Mouse (Mus musculus): ENCODE results near the gene Ceacam9. TPM values are rescaled to one million over a fixed set of nuclear protein-coding genes. Genes with fewer than 3 reads are reported as not detected.
"Not testable (repeated sequence)": the region's sequence is repeated elsewhere in the genome, so short reads cannot be mapped to it uniquely, and the experiment has no call there.

Ceacam9 gene
- polyA plus RNA-seq, 1 experiment from 2014 or later: not detected

GRCm38 (mm10) chr7:16716456-16717152, 5.1 kb upstream of the Ceacam9 start:
- not testable (repeated sequence) for H3K4me1 ChIP-seq (replicated peaks); H3K9ac ChIP-seq (replicated peaks); H3K27me3 ChIP-seq; H3K36me3 ChIP-seq; H3K9me3 ChIP-seq; H3K4me3 ChIP-seq (replicated peaks); ATAC-seq; H3K4me2 ChIP-seq (replicated peaks); H3K27ac ChIP-seq
- WGBS: 39% methylated on average over 8 of the region's 8 CpGs

GRCm38 (mm10) chr7:16722490-16722889, 761 bp downstream of the Ceacam9 start:
- not testable (repeated sequence) for ATAC-seq; H3K4me1 ChIP-seq (replicated peaks); H3K9ac ChIP-seq (replicated peaks); H3K4me3 ChIP-seq (replicated peaks); H3K27ac ChIP-seq; H3K9me3 ChIP-seq; H3K27me3 ChIP-seq; H3K36me3 ChIP-seq; H3K4me2 ChIP-seq (replicated peaks)
- WGBS: 78% methylated on average over 3 of the region's 3 CpGs

- peak; percentile 68 for ATAC-seq
- no peaks in the 10 kb centered on the region for H3K9me3 ChIP-seq
- no peaks in the 10 kb centered on the region for H3K36me3 ChIP-seq
- H3K27me3 ChIP-seq: no peaks in the 10 kb centered on the region
- no peak overlapping the region; the same call in 1 of the 2 replicates for H3K9ac ChIP-seq (replicated peaks)
- no peak overlapping the region; the same call in 1 of the 2 replicates for H3K4me3 ChIP-seq (replicated peaks)
- no peak overlapping the region for H3K27ac ChIP-seq
- H3K4me1 ChIP-seq (replicated peaks): peaks cover 4% of the 10 kb centered on the region; the same call in 1 of the 2 replicates
- peak overlapping the region; percentile 37 for H3K4me2 ChIP-seq (replicated peaks)
- WGBS: 25% methylated on average over 14 of the region's 14 CpGs
These were observed 7.0 kb downstream of the Ceacam9 start for GRCm38 (mm10) chr7:16728596-16729348.

GRCm38 (mm10) chr7:16729563-16729962, 7.8 kb downstream of the Ceacam9 start:
- H3K4me3 ChIP-seq (replicated peaks); H3K4me1 ChIP-seq (replicated peaks); H3K27me3 ChIP-seq; H3K36me3 ChIP-seq; H3K9me3 ChIP-seq; H3K27ac ChIP-seq: not testable (repeated sequence)
- peak overlapping the region; percentile 9; the same call in 1 of the 2 replicates for H3K4me2 ChIP-seq (replicated peaks)
- peak; percentile 53; the same call in 1 of the 2 replicates for ATAC-seq
- WGBS: 9% methylated on average over 7 of the region's 7 CpGs
- H3K9ac ChIP-seq (replicated peaks): peak overlapping the region; percentile 20; the same call in 1 of the 2 replicates

GRCm38 (mm10) chr7:16730791-16731190, 9.1 kb downstream of the Ceacam9 start:
- Histone ChIP-seq H3K36me3 (no peaks in the 10 kb centered on the region), H3K27me3 (no peaks in the 10 kb centered on the region), H3K27ac (no peak overlapping the region), H3K4me2 (replicated peaks) (no peak overlapping the region), H3K4me3 (replicated peaks) (no peak overlapping the region), H3K4me1 (replicated peaks) (peaks cover 4% of the 10 kb centered on the region; the same call in 1 of the 2 replicates), H3K9ac (replicated peaks) (no peak overlapping the region), H3K9me3 (no peaks in the 10 kb centered on the region)
- WGBS: 90% methylated on average over 5 of the region's 6 CpGs
- ATAC-seq: no peak

GRCm38 (mm10) chr7:16731893-16732422, 10.2 kb downstream of the Ceacam9 start:
- Histone ChIP-seq H3K27ac (no peak overlapping the region), H3K9me3 (no peaks in the 10 kb centered on the region), H3K4me3 (replicated peaks) (no peak overlapping the region), H3K9ac (replicated peaks) (no peak overlapping the region), H3K4me1 (replicated peaks) (peaks cover 4% of the 10 kb centered on the region; the same call in 1 of the 2 replicates), H3K4me2 (replicated peaks) (no peak overlapping the region), H3K27me3 (no peaks in the 10 kb centered on the region), H3K36me3 (no peaks in the 10 kb centered on the region)
- ATAC-seq: no peak
- 76% methylated on average over 7 of the region's 7 CpGs for WGBS

GRCm38 (mm10) chr7:16737606-16738072, 15.9 kb downstream of the Ceacam9 start:
- Histone ChIP-seq H3K36me3 (peaks cover 12% of the 10 kb centered on the region; the same call in 1 of the 2 replicates), H3K4me2 (replicated peaks) (peak overlapping the region; percentile 95), H3K4me1 (replicated peaks) (peaks cover 18% of the 10 kb centered on the region), H3K4me3 (replicated peaks) (peak overlapping the region; percentile 78), H3K27me3 (no peaks in the 10 kb centered on the region), H3K9me3 (no peaks in the 10 kb centered on the region), H3K9ac (replicated peaks) (no peak overlapping the region), H3K27ac (no peak overlapping the region)
- peak; percentile 31 for ATAC-seq
- WGBS: 46% methylated on average over 10 of the region's 10 CpGs

GRCm38 (mm10) chr7:16738073-16738696, 16.5 kb downstream of the Ceacam9 start, which contains the start of gene Ap2s1:
Ap2s1 (plus strand) TSS chr7:16738410.
- H3K4me3 ChIP-seq (replicated peaks): peak within 1 kb of the TSS; percentile 78
- WGBS: under 1% methylated on average over 34 of the region's 34 CpGs
- peak within 1 kb of the TSS; percentile 85 for H3K9ac ChIP-seq (replicated peaks)
- peaks cover 18% of the 10 kb centered on the region for H3K36me3 ChIP-seq
- no peak within 1 kb of the TSS for H3K27ac ChIP-seq
- H3K4me1 ChIP-seq (replicated peaks): peaks cover 18% of the 10 kb centered on the region
- H3K4me2 ChIP-seq (replicated peaks): peak within 1 kb of the TSS; percentile 95
- no peaks in the 10 kb centered on the region for H3K27me3 ChIP-seq
- peak; percentile 98 for ATAC-seq
- no peaks in the 10 kb centered on the region for H3K9me3 ChIP-seq

GRCm38 (mm10) chr7:16739056-16739604, 17.4 kb downstream of the Ceacam9 start:
- Histone ChIP-seq H3K27ac (no peak overlapping the region), H3K4me3 (replicated peaks) (peak overlapping the region; percentile 78), H3K9me3 (no peaks in the 10 kb centered on the region), H3K4me2 (replicated peaks) (peak overlapping the region; percentile 95), H3K4me1 (replicated peaks) (peaks cover 18% of the 10 kb centered on the region), H3K9ac (replicated peaks) (peak overlapping the region; percentile 85), H3K27me3 (no peaks in the 10 kb centered on the region), H3K36me3 (peaks cover 27% of the 10 kb centered on the region)
- 61% methylated on average over 10 of the region's 10 CpGs for WGBS
- ATAC-seq: no peak

- Histone ChIP-seq H3K4me2 (replicated peaks) (no peak overlapping the region), H3K9ac (replicated peaks) (no peak overlapping the region), H3K4me3 (replicated peaks) (no peak overlapping the region), H3K4me1 (replicated peaks) (no peaks in the 10 kb centered on the region), H3K27me3 (no peaks in the 10 kb centered on the region), H3K9me3 (no peaks in the 10 kb centered on the region), H3K36me3 (peaks cover 79% of the 10 kb centered on the region), H3K27ac (no peak overlapping the region)
- ATAC-seq: no peak
- WGBS: 94% methylated on average over 4 of the region's 4 CpGs
These were observed 23.6 kb downstream of the Ceacam9 start for GRCm38 (mm10) chr7:16745373-16745772.

GRCm38 (mm10) chr7:16746093-16746492, 24.4 kb downstream of the Ceacam9 start:
- H3K36me3 ChIP-seq: peaks cover 76% of the 10 kb centered on the region
- H3K9me3 ChIP-seq: no peaks in the 10 kb centered on the region
- H3K27me3 ChIP-seq: no peaks in the 10 kb centered on the region
- no peaks in the 10 kb centered on the region for H3K4me1 ChIP-seq (replicated peaks)
- WGBS: 55% methylated on average over 3 of the region's 3 CpGs
- no peak overlapping the region for H3K4me2 ChIP-seq (replicated peaks)
- H3K27ac ChIP-seq: no peak overlapping the region
- H3K4me3 ChIP-seq (replicated peaks): no peak overlapping the region
- peak; percentile 76 for ATAC-seq
- H3K9ac ChIP-seq (replicated peaks): no peak overlapping the region

All from midbrain, embryonic 13.5 days (tissue).